Mouse (Mus musculus): ENCODE results near the gene Srrm3. TPM values are rescaled to one million over a fixed set of nuclear protein-coding genes. Genes with fewer than 3 reads are reported as not detected.

Gene Srrm3
- polyA plus RNA-seq, 1 experiment from 2014 or later, result 2.6 TPM

- H3K27ac ChIP-seq (ENCODE audit: low read length), result no peak overlapping the region
- 59% methylated on average over 5 of the region's 5 CpGs for WGBS
- no peak for ATAC-seq
Observed at GRCm38 (mm10) chr5:135904259-135904658, 97.6 kb downstream of the Srrm3 start.

GRCm38 (mm10) chr5:135905320-135906225 lies 98.9 kb downstream of the Srrm3 start:
- H3K4me3 ChIP-seq (ENCODE audit: low read length), result no peak overlapping the region
- no peaks in the 10 kb centered on the region for H3K9me3 ChIP-seq (ENCODE audit: control insufficient read depth, low read length)
- H3K4me1 ChIP-seq (ENCODE audit: control insufficient read depth, insufficient read depth, low read length), result peaks cover 8% of the 10 kb centered on the region
- peaks cover 12% of the 10 kb centered on the region for H3K36me3 ChIP-seq (ENCODE audit: control insufficient read depth, insufficient read depth, low read length)
- 60% methylated on average over 8 of the region's 8 CpGs for WGBS
- no peak for ATAC-seq
- 0 out of 2 replicates have a peak overlapping the region, but pooled peaks have one; percentile 19 for H3K9ac ChIP-seq (ENCODE audit: low read depth, low read length)
- H3K27me3 ChIP-seq (replicated peaks; ENCODE audit: control insufficient read depth, insufficient read depth, low read length), result no peaks in the 10 kb centered on the region
- no peak overlapping the region for H3K4me2 ChIP-seq (ENCODE audit: low read depth, low read length)
- H3K27ac ChIP-seq (ENCODE audit: low read length), result 0 out of 2 replicates have a peak overlapping the region, but pooled peaks have one; percentile 14

More at GRCm38 (mm10) chr5:135904259-135904658, 97.6 kb downstream of the Srrm3 start:
- Histone ChIP-seq H3K4me2 (ENCODE audit: low read depth, low read length) (peak overlapping the region; percentile 88), H3K4me1 (ENCODE audit: control insufficient read depth, insufficient read depth, low read length) (peaks cover 8% of the 10 kb centered on the region), H3K9me3 (ENCODE audit: control insufficient read depth, low read length) (no peaks in the 10 kb centered on the region), H3K36me3 (ENCODE audit: control insufficient read depth, insufficient read depth, low read length) (peaks cover 5% of the 10 kb centered on the region), H3K4me3 (ENCODE audit: low read length) (no peak overlapping the region), H3K27me3 (replicated peaks; ENCODE audit: control insufficient read depth, insufficient read depth, low read length) (no peaks in the 10 kb centered on the region), H3K9ac (ENCODE audit: low read depth, low read length) (no peak overlapping the region)

- H3K4me2 ChIP-seq (ENCODE audit: low read depth, low read length), result no peak overlapping the region
- ATAC-seq, result no peak
- no peaks in the 10 kb centered on the region for H3K27me3 ChIP-seq (replicated peaks; ENCODE audit: control insufficient read depth, insufficient read depth, low read length)
- H3K27ac ChIP-seq (ENCODE audit: low read length), result no peak overlapping the region
- 83% methylated on average over 4 of the region's 4 CpGs for WGBS
- no peak overlapping the region for H3K4me3 ChIP-seq (ENCODE audit: low read length)
- peaks cover 8% of the 10 kb centered on the region for H3K4me1 ChIP-seq (ENCODE audit: control insufficient read depth, insufficient read depth, low read length)
- H3K36me3 ChIP-seq (ENCODE audit: control insufficient read depth, insufficient read depth, low read length), result peaks cover 18% of the 10 kb centered on the region
- no peak overlapping the region for H3K9ac ChIP-seq (ENCODE audit: low read depth, low read length)
- no peaks in the 10 kb centered on the region for H3K9me3 ChIP-seq (ENCODE audit: control insufficient read depth, low read length)
Observed at GRCm38 (mm10) chr5:135906846-135907245, 100.2 kb downstream of the Srrm3 start.

GRCm38 (mm10) chr5:135907256-135907655 lies 100.6 kb downstream of the Srrm3 start:
- H3K36me3 ChIP-seq (ENCODE audit: control insufficient read depth, insufficient read depth, low read length), result peaks cover 18% of the 10 kb centered on the region
- H3K27me3 ChIP-seq (replicated peaks; ENCODE audit: control insufficient read depth, insufficient read depth, low read length), result no peaks in the 10 kb centered on the region
- no peak overlapping the region for H3K4me3 ChIP-seq (ENCODE audit: low read length)
- no peak overlapping the region for H3K27ac ChIP-seq (ENCODE audit: low read length)
- H3K4me1 ChIP-seq (ENCODE audit: control insufficient read depth, insufficient read depth, low read length), result peaks cover 8% of the 10 kb centered on the region
- H3K9me3 ChIP-seq (ENCODE audit: control insufficient read depth, low read length), result no peaks in the 10 kb centered on the region
- no peak overlapping the region for H3K4me2 ChIP-seq (ENCODE audit: low read depth, low read length)
- ATAC-seq, result no peak
- no peak overlapping the region for H3K9ac ChIP-seq (ENCODE audit: low read depth, low read length)
- WGBS, result 75% methylated on average over 13 of the region's 13 CpGs

GRCm38 (mm10) chr5:135908185-135908584 lies 101.5 kb downstream of the Srrm3 start:
- ATAC-seq, result no peak
- Histone ChIP-seq H3K4me1 (ENCODE audit: control insufficient read depth, insufficient read depth, low read length) (peaks cover 5% of the 10 kb centered on the region), H3K27me3 (replicated peaks; ENCODE audit: control insufficient read depth, insufficient read depth, low read length) (no peaks in the 10 kb centered on the region), H3K27ac (ENCODE audit: low read length) (no peak overlapping the region), H3K36me3 (ENCODE audit: control insufficient read depth, insufficient read depth, low read length) (peaks cover 18% of the 10 kb centered on the region), H3K4me2 (ENCODE audit: low read depth, low read length) (no peak overlapping the region), H3K9ac (ENCODE audit: low read depth, low read length) (no peak overlapping the region), H3K4me3 (ENCODE audit: low read length) (no peak overlapping the region), H3K9me3 (ENCODE audit: control insufficient read depth, low read length) (no peaks in the 10 kb centered on the region)
- 84% methylated on average over 12 of the region's 12 CpGs for WGBS

GRCm38 (mm10) chr5:135908989-135909388 lies 102.3 kb downstream of the Srrm3 start:
- no peaks in the 10 kb centered on the region for H3K4me1 ChIP-seq (ENCODE audit: control insufficient read depth, insufficient read depth, low read length)
- no peaks in the 10 kb centered on the region for H3K27me3 ChIP-seq (replicated peaks; ENCODE audit: control insufficient read depth, insufficient read depth, low read length)
- no peaks in the 10 kb centered on the region for H3K9me3 ChIP-seq (ENCODE audit: control insufficient read depth, low read length)
- no peak overlapping the region for H3K4me2 ChIP-seq (ENCODE audit: low read depth, low read length)
- H3K4me3 ChIP-seq (ENCODE audit: low read length), result no peak overlapping the region
- H3K36me3 ChIP-seq (ENCODE audit: control insufficient read depth, insufficient read depth, low read length), result peaks cover 18% of the 10 kb centered on the region
- 93% methylated on average over 16 of the region's 16 CpGs for WGBS
- no peak for ATAC-seq
- H3K9ac ChIP-seq (ENCODE audit: low read depth, low read length), result no peak overlapping the region
- no peak overlapping the region for H3K27ac ChIP-seq (ENCODE audit: low read length)

- Histone ChIP-seq H3K4me1 (ENCODE audit: control insufficient read depth, insufficient read depth, low read length) (no peaks in the 10 kb centered on the region), H3K4me2 (ENCODE audit: low read depth, low read length) (no peak overlapping the region), H3K4me3 (ENCODE audit: low read length) (no peak overlapping the region), H3K36me3 (ENCODE audit: control insufficient read depth, insufficient read depth, low read length) (peaks cover 18% of the 10 kb centered on the region), H3K9ac (ENCODE audit: low read depth, low read length) (no peak overlapping the region), H3K9me3 (ENCODE audit: control insufficient read depth, low read length) (no peaks in the 10 kb centered on the region), H3K27me3 (replicated peaks; ENCODE audit: control insufficient read depth, insufficient read depth, low read length) (no peaks in the 10 kb centered on the region), H3K27ac (ENCODE audit: low read length) (no peak overlapping the region)
- ATAC-seq, result no peak
- WGBS, result 87% methylated on average over 10 of the region's 10 CpGs
Observed at GRCm38 (mm10) chr5:135909646-135910045, 103.0 kb downstream of the Srrm3 start.

GRCm38 (mm10) chr5:135910813-135911212 lies 104.1 kb downstream of the Srrm3 start:
- no peaks in the 10 kb centered on the region for H3K4me1 ChIP-seq (ENCODE audit: control insufficient read depth, insufficient read depth, low read length)
- no peak overlapping the region for H3K9ac ChIP-seq (ENCODE audit: low read depth, low read length)
- no peaks in the 10 kb centered on the region for H3K27me3 ChIP-seq (replicated peaks; ENCODE audit: control insufficient read depth, insufficient read depth, low read length)
- no peak overlapping the region for H3K27ac ChIP-seq (ENCODE audit: low read length)
- H3K4me2 ChIP-seq (ENCODE audit: low read depth, low read length), result no peak overlapping the region
- no peak for ATAC-seq
- 93% methylated on average over 25 of the region's 25 CpGs for WGBS
- H3K9me3 ChIP-seq (ENCODE audit: control insufficient read depth, low read length), result no peaks in the 10 kb centered on the region
- no peak overlapping the region for H3K4me3 ChIP-seq (ENCODE audit: low read length)
- H3K36me3 ChIP-seq (ENCODE audit: control insufficient read depth, insufficient read depth, low read length), result peaks cover 18% of the 10 kb centered on the region

GRCm38 (mm10) chr5:135911633-135912220 lies 105.0 kb downstream of the Srrm3 start:
- H3K4me3 ChIP-seq (ENCODE audit: low read length), result no peak overlapping the region
- H3K36me3 ChIP-seq (ENCODE audit: control insufficient read depth, insufficient read depth, low read length), result peaks cover 18% of the 10 kb centered on the region
- H3K9ac ChIP-seq (ENCODE audit: low read depth, low read length), result no peak overlapping the region
- no peaks in the 10 kb centered on the region for H3K9me3 ChIP-seq (ENCODE audit: control insufficient read depth, low read length)
- H3K27me3 ChIP-seq (replicated peaks; ENCODE audit: control insufficient read depth, insufficient read depth, low read length), result no peaks in the 10 kb centered on the region
- H3K4me1 ChIP-seq (ENCODE audit: control insufficient read depth, insufficient read depth, low read length), result peaks cover 4% of the 10 kb centered on the region; the same call in 1 of the 2 replicates
- H3K4me2 ChIP-seq (ENCODE audit: low read depth, low read length), result no peak overlapping the region
- ATAC-seq, result no peak
- H3K27ac ChIP-seq (ENCODE audit: low read length), result no peak overlapping the region
- 82% methylated on average over 11 of the region's 11 CpGs for WGBS

Data from intestine, embryonic 16.5 days (tissue).